Mouse (Mus musculus) lung, embryonic 16.5 days (tissue): ENCODE measurements around the gene Rac3. TPM values are rescaled to one million over a fixed set of nuclear protein-coding genes. Genes with fewer than 3 reads are reported as not detected.

Experiments
- polyA plus RNA-seq: library from polyadenylated mRNA; unstranded; fragments of >200 nt; fragmentation: Nextera tagmentation; extraction: Ambion mirVana; gene quantifications from 2 replicates; pipeline ENCODE4 v1.2.1, GENCODE M21; 2015

Rac3 gene
- polyA plus RNA-seq, 1 experiment from 2014 or later = 54.2 TPM

Other genes starting within 250 kb of the Rac3 start
- 113 and 117 TPM in 2 replicates for gene Mrpl12, start 236.9 kb upstream of the Rac3 start, polyA plus RNA-seq
- 72.5 and 73.8 TPM in 2 replicates for gene Slc25a10, start 229.6 kb upstream of the Rac3 start, polyA plus RNA-seq
- gene Gcgr, start 190.8 kb upstream of the Rac3 start, polyA plus RNA-seq = 1.4 and 1.7 TPM in 2 replicates
- gene Mcrip1, start 171.7 kb upstream of the Rac3 start, polyA plus RNA-seq = 184 and 200 TPM in 2 replicates
- gene Ppp1r27, start 170.3 kb upstream of the Rac3 start, polyA plus RNA-seq = 0.95 and 2.6 TPM in 2 replicates
- gene P4hb, start 148.2 kb upstream of the Rac3 start, polyA plus RNA-seq = 829 and 841 TPM in 2 replicates
- 654 and 680 TPM in 2 replicates for gene Arhgdia, start 139.8 kb upstream of the Rac3 start, polyA plus RNA-seq
- 82.6 and 266 TPM in 2 replicates for gene Alyref, start 123.1 kb upstream of the Rac3 start, polyA plus RNA-seq
- 215 and 224 TPM in 2 replicates for gene Anapc11, start 123.0 kb upstream of the Rac3 start, polyA plus RNA-seq
- 1.5 and 1.6 TPM in 2 replicates for gene Npb, start 113.0 kb upstream of the Rac3 start, polyA plus RNA-seq
- gene Pcyt2, start 103.5 kb upstream of the Rac3 start, polyA plus RNA-seq = 104 and 117 TPM in 2 replicates
- gene Sirt7, start 96.2 kb upstream of the Rac3 start, polyA plus RNA-seq = 31.8 and 32.5 TPM in 2 replicates
- 13.2 and 15.0 TPM in 2 replicates for gene Mafg, start 87.9 kb upstream of the Rac3 start, polyA plus RNA-seq
- gene Pycr1, start 77.7 kb upstream of the Rac3 start, polyA plus RNA-seq = 22.4 and 23.4 TPM in 2 replicates
- gene Myadml2, start 73.3 kb upstream of the Rac3 start, polyA plus RNA-seq = 0.97 and 1.1 TPM in 2 replicates
- 3.2 and 4.0 TPM in 2 replicates for gene Notum, start 60.3 kb upstream of the Rac3 start, polyA plus RNA-seq
- 127 and 133 TPM in 2 replicates for gene Aspscr1, start 48.5 kb upstream of the Rac3 start, polyA plus RNA-seq
- gene Cenpx, start 7.7 kb upstream of the Rac3 start, polyA plus RNA-seq = 156 and 170 TPM in 2 replicates
- gene Lrrc45, start 7.5 kb upstream of the Rac3 start, polyA plus RNA-seq = 58.2 and 63.9 TPM in 2 replicates
- 69.5 and 92.2 TPM in 2 replicates for gene Dcxr, start 5.8 kb downstream of the Rac3 start, polyA plus RNA-seq
- gene Cbr2, start 10.6 kb downstream of the Rac3 start, polyA plus RNA-seq = 194 and 348 TPM in 2 replicates
- 3.9 and 5.0 TPM in 2 replicates for gene Hmga1b, start 41.3 kb downstream of the Rac3 start, polyA plus RNA-seq
- gene Rfng, start 62.7 kb downstream of the Rac3 start, polyA plus RNA-seq = 39.3 and 43.0 TPM in 2 replicates
- 187 and 188 TPM in 2 replicates for gene Gps1, start 62.8 kb downstream of the Rac3 start, polyA plus RNA-seq
- 74.0 and 80.9 TPM in 2 replicates for gene Dus1l, start 74.9 kb downstream of the Rac3 start, polyA plus RNA-seq
- 50.6 and 53.5 TPM in 2 replicates for gene Fasn, start 103.1 kb downstream of the Rac3 start, polyA plus RNA-seq
- gene Ccdc57, start 211.4 kb downstream of the Rac3 start, polyA plus RNA-seq = 6.4 TPM in 2 replicates
- 52.2 and 62.5 TPM in 2 replicates for gene Slc16a3, start 227.0 kb downstream of the Rac3 start, polyA plus RNA-seq